Mouse (Mus musculus): ENCODE measurements at regions not wholly inside any gene's neighbourhood (a gene's known extent, or its start where the extent isn't known, plus 50 kb on each side); places are given as distances from the start of the nearest gene placed in this dataset.

- H3K36me3 ChIP-seq (ENCODE audit: control insufficient read depth in 1 of 2, insufficient read depth in 2 of 2, low read length in 2 of 2): no peaks in the 10 kb centered on the region
- no peaks in the 10 kb centered on the region for H3K4me1 ChIP-seq (ENCODE audit: control insufficient read depth in 1 of 2, insufficient read depth in 2 of 2, low read length in 2 of 2)
- no peak overlapping the region for H3K27ac ChIP-seq (ENCODE audit: control insufficient read depth, low read depth, low read length)
- TF ChIP-seq POLR2AphosphoS5 (IDR thresholded peaks at IDR 0.05; ENCODE audit: borderline replicate concordance, low read depth, low read length) (no peak), SIN3A (IDR thresholded peaks at IDR 0.05; ENCODE audit: low read length) (no peak), MAX (IDR thresholded peaks at IDR 0.05; ENCODE audit: low read length) (no peak), KAT2A (conservative IDR thresholded peaks at IDR 0.05; ENCODE audit: low read depth, low read length) (no peak), ZC3H11A (IDR thresholded peaks at IDR 0.05; ENCODE audit: low read depth, low read length) (no peak), CHD1 (IDR thresholded peaks at IDR 0.05; ENCODE audit: low read depth, low read length) (no peak), MXI1 (IDR thresholded peaks at IDR 0.05; ENCODE audit: low read depth, low read length) (no peak), JUND (IDR thresholded peaks at IDR 0.05; ENCODE audit: low read depth, low read length) (no peak), EP300 (IDR thresholded peaks at IDR 0.05; ENCODE audit: low read depth in 1 of 2, low read length in 2 of 2) (no peak), MEF2A (IDR thresholded peaks at IDR 0.05; ENCODE audit: extremely low read depth, insufficient replicate concordance, low read depth, low read length, poor library complexity, severe bottlenecking) (no peak), GATA1 (IDR thresholded peaks at IDR 0.05; ENCODE audit: low read depth, low read length) (no peak), POLR2AphosphoS2 (IDR thresholded peaks at IDR 0.05; ENCODE audit: low read length) (no peak), UBTF (IDR thresholded peaks at IDR 0.05; ENCODE audit: borderline replicate concordance, insufficient read depth, low read depth, low read length) (no peak), TBP (IDR thresholded peaks at IDR 0.05; ENCODE audit: low read depth, low read length) (no peak), TAL1 (IDR thresholded peaks at IDR 0.05; ENCODE audit: low read length) (no peak), RCOR1 (IDR thresholded peaks at IDR 0.05; ENCODE audit: low read depth, low read length) (no peak), ZKSCAN1 (IDR thresholded peaks at IDR 0.05; ENCODE audit: low read depth, low read length) (no peak), SMC3 (IDR thresholded peaks at IDR 0.05; ENCODE audit: low read depth, low read length) (no peak), BHLHE40 (IDR thresholded peaks at IDR 0.05; ENCODE audit: borderline replicate concordance, low read depth, low read length) (no peak)
- no peak overlapping the region for H3K9ac ChIP-seq (ENCODE audit: control insufficient read depth, low read depth, low read length, poor library complexity, severe bottlenecking)
- no peaks in the 10 kb centered on the region for H3K9me3 ChIP-seq (replicated peaks; ENCODE audit: insufficient read depth, low read length)
- H3K27me3 ChIP-seq (ENCODE audit: control insufficient read depth in 1 of 2, insufficient read depth in 2 of 2, low read length in 2 of 2): no peaks in the 10 kb centered on the region
- H3K79me2 ChIP-seq (ENCODE audit: control insufficient read depth, insufficient read depth, low read length, poor library complexity): no peaks in the 10 kb centered on the region
- H3K4me3 ChIP-seq (ENCODE audit: control insufficient read depth in 1 of 2, insufficient read depth in 1 of 2, low read depth in 2 of 2, low read length in 2 of 2): no peak overlapping the region
- DNase-seq (ENCODE audit: low read depth, low spot score): no peak
Measured at GRCm38 (mm10) chr13:118088100-118088499, 298.3 kb upstream of the B430218F22Rik start.

DNA sequence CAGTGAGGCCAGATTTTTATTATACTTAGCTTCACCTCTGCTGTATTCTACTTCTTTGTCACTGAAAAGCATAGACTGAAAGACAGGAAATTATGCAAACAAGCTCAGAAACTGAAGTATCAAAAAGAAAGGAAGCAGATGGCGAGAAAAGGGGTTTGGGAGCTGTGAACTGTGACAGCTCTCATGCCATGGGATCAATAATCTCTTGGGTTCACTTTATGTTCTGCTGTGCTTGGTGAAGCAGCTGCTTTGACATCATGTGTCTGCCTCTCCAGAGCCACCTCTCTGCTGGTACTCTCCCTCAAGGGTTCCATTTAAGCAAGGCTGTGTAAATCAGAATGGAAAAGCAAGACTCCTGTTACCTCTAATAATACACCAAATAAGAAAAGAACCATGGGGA is 291.3 kb upstream of the B430218F22Rik start:
- Histone ChIP-seq H3K79me2 (ENCODE audit: control insufficient read depth, insufficient read depth, low read length, poor library complexity) (no peaks in the 10 kb centered on the region), H3K27ac (ENCODE audit: control insufficient read depth, low read depth, low read length) (no peak overlapping the region), H3K4me3 (ENCODE audit: control insufficient read depth in 1 of 2, insufficient read depth in 1 of 2, low read depth in 2 of 2, low read length in 2 of 2) (no peak overlapping the region), H3K36me3 (ENCODE audit: control insufficient read depth in 1 of 2, insufficient read depth in 2 of 2, low read length in 2 of 2) (no peaks in the 10 kb centered on the region), H3K9ac (ENCODE audit: control insufficient read depth, low read depth, low read length, poor library complexity, severe bottlenecking) (no peak overlapping the region), H3K9me3 (replicated peaks; ENCODE audit: insufficient read depth, low read length) (no peaks in the 10 kb centered on the region), H3K27me3 (ENCODE audit: control insufficient read depth in 1 of 2, insufficient read depth in 2 of 2, low read length in 2 of 2) (no peaks in the 10 kb centered on the region), H3K4me1 (ENCODE audit: control insufficient read depth in 1 of 2, insufficient read depth in 2 of 2, low read length in 2 of 2) (no peaks in the 10 kb centered on the region)
- no peak for DNase-seq (ENCODE audit: low read depth, low spot score)
- no peak for TF ChIP-seq MAX (IDR thresholded peaks at IDR 0.05; ENCODE audit: low read length)
- no peak for TF ChIP-seq NELFE (IDR thresholded peaks at IDR 0.05; ENCODE audit: low read depth, low read length)
- TF ChIP-seq ETS1 (IDR thresholded peaks at IDR 0.05; ENCODE audit: low read depth, low read length): no peak

Data from MEL (cell line).